Comparison of ENCODE assay signal across 30 mouse cellular contexts in genomic region chrX:159763801-159764200, GRCm38 (mm10).
"Had no signal": no experiment of that assay in that cellular context is flagged by ENCODE, and none has a peak within 500 bp of the region (broad histone marks: within the 10 kb centered on the region; RNA-seq: fewer than 3 reads in every experiment).

No protein-coding gene starts in this region.

- DNase-seq: heart, postnatal 10 days; heart, postnatal 14 days; heart, postnatal 36 days; heart, postnatal 4 days; kidney, adult 11 months; kidney, adult 18-20 months; kidney, adult 2 months; kidney, adult 8-10 months; kidney, adult 9 months; kidney, postnatal 10 days; kidney, postnatal 14 days; kidney, postnatal 25 days; kidney, postnatal 36 days; kidney, postnatal 4 days; layer of hippocampus, adult 9-11 months; layer of hippocampus, postnatal 36 days had no signal

- H3K4me1 ChIP-seq: heart, embryonic 12.5 days; heart, embryonic 15.5 days; hindbrain, embryonic 12.5 days; hindbrain, embryonic 13.5 days; hindbrain, embryonic 15.5 days; intestine, embryonic 15.5 days; kidney, embryonic 15.5 days had no signal

- H3K9me3 ChIP-seq: heart, embryonic 12.5 days; heart, embryonic 13.5 days; heart, embryonic 15.5 days; hindbrain, embryonic 10.5 days; hindbrain, embryonic 12.5 days; hindbrain, embryonic 13.5 days; hindbrain, embryonic 15.5 days; intestine, embryonic 15.5 days; kidney, embryonic 15.5 days had no signal

- H3K36me3 ChIP-seq: heart, embryonic 12.5 days; heart, embryonic 13.5 days; heart, embryonic 15.5 days; hindbrain, embryonic 10.5 days; hindbrain, embryonic 12.5 days; hindbrain, embryonic 13.5 days; hindbrain, embryonic 15.5 days; intestine, embryonic 15.5 days; kidney, embryonic 15.5 days had no signal

- H3K27ac ChIP-seq: heart, embryonic 13.5 days; heart, embryonic 15.5 days; hindbrain, embryonic 10.5 days; hindbrain, embryonic 12.5 days; hindbrain, embryonic 13.5 days; hindbrain, embryonic 14.5 days; hindbrain, embryonic 15.5 days; hindbrain, postnatal 0 days; intestine, embryonic 15.5 days; kidney, embryonic 15.5 days; kidney, postnatal 0 days; layer of hippocampus, adult 2 months; left cerebral cortex, adult 2 months had no signal

- H3K9ac ChIP-seq: heart, embryonic 12.5 days; heart, embryonic 13.5 days; heart, embryonic 15.5 days; hindbrain, embryonic 12.5 days; hindbrain, embryonic 13.5 days; hindbrain, embryonic 14.5 days; hindbrain, embryonic 15.5 days; intestine, embryonic 15.5 days; kidney, embryonic 15.5 days had no signal

- H3K27me3 ChIP-seq: heart, embryonic 12.5 days; heart, embryonic 13.5 days; heart, embryonic 15.5 days; hindbrain, embryonic 13.5 days; hindbrain, embryonic 15.5 days; intestine, embryonic 15.5 days had no signal

- H3K4me3 ChIP-seq: heart, embryonic 12.5 days; heart, embryonic 13.5 days; heart, embryonic 15.5 days; hindbrain, embryonic 10.5 days; hindbrain, embryonic 12.5 days; hindbrain, embryonic 13.5 days; hindbrain, embryonic 15.5 days; intestine, embryonic 15.5 days; kidney, embryonic 15.5 days; layer of hippocampus, adult 2 months; left cerebral cortex, adult 2 months had no signal
